Mouse (Mus musculus): Measurements from ENCODE around the gene Serp2. TPM values are rescaled to one million over a fixed set of nuclear protein-coding genes. Genes with fewer than 3 reads are reported as not detected.

Gene Serp2
- total RNA-seq, 1 experiment, result 3.5 TPM

- Histone ChIP-seq H3K9ac (ENCODE audit: insufficient read depth, low read depth, low read length, poor library complexity, severe bottlenecking) (no peak overlapping the region), H3K27ac (ENCODE audit: insufficient read depth, low read depth, low read length, poor library complexity, severe bottlenecking) (no peak overlapping the region), H3K9me3 (ENCODE audit: control insufficient read depth, insufficient read depth, low read depth, low read length) (no peaks in the 10 kb centered on the region), H3K4me1 (ENCODE audit: control insufficient read depth in 2 of 2, insufficient read depth in 2 of 2, low read length in 2 of 2, poor library complexity in 1 of 2) (peaks cover 8 to 24% of the 10 kb centered on the region in 2 experiments), H3K4me3 (ENCODE audit: insufficient read depth in 1 of 2, low read depth in 1 of 2, low read length in 2 of 2, poor library complexity in 1 of 2, severe bottlenecking in 1 of 2) (no peak overlapping the region), H3K36me3 (ENCODE audit: control insufficient read depth, insufficient read depth, low read length, poor library complexity, severe bottlenecking) (peaks cover 9% of the 10 kb centered on the region)
- no peak for DNase-seq (ENCODE audit: low read depth, low spot score)
- TF ChIP-seq ZC3H11A (IDR thresholded peaks at IDR 0.05; ENCODE audit: borderline replicate concordance, low read depth, low read length), result no peak
- TF ChIP-seq MAFK (IDR thresholded peaks at IDR 0.05; ENCODE audit: insufficient read depth, low read depth, low read length), result no peak
- TF ChIP-seq CHD2 (IDR thresholded peaks at IDR 0.05; ENCODE audit: low read depth, low read length), result no peak
- no peak for TF ChIP-seq ZNF384 (IDR thresholded peaks at IDR 0.05; ENCODE audit: low read depth, low read length)
- TF ChIP-seq HCFC1 (IDR thresholded peaks at IDR 0.05; ENCODE audit: borderline replicate concordance, insufficient read depth, low read length), result no peak
- in situ Hi-C loops (cut with MboI; ENCODE audit: low sequenced_read_pairs in 2 of 2, unreplicated experiment in 2 of 2), result loop anchor here in 1 of 2 experiments (25.0 kb wide), 1 partner anchor 375 kb away; no protein-coding TSS in a partner anchor
Measured at GRCm38 (mm10) chr14:76511971-76512370, 44.7 kb downstream of the Serp2 start.

GRCm38 (mm10) chr14:76508701-76509100, 48.0 kb downstream of the Serp2 start:
- TF ChIP-seq CHD2 (IDR thresholded peaks at IDR 0.05; ENCODE audit: low read depth, low read length) (no peak), MAFK (IDR thresholded peaks at IDR 0.05; ENCODE audit: insufficient read depth, low read depth, low read length) (no peak), ZC3H11A (IDR thresholded peaks at IDR 0.05; ENCODE audit: borderline replicate concordance, low read depth, low read length) (no peak), HCFC1 (IDR thresholded peaks at IDR 0.05; ENCODE audit: borderline replicate concordance, insufficient read depth, low read length) (no peak)
- no peak overlapping the region for H3K9ac ChIP-seq (ENCODE audit: insufficient read depth, low read depth, low read length, poor library complexity, severe bottlenecking)
- H3K9me3 ChIP-seq (ENCODE audit: control insufficient read depth, insufficient read depth, low read depth, low read length), result no peaks in the 10 kb centered on the region
- peaks cover 1 to 12% of the 10 kb centered on the region in 2 experiments; a peak in 1 of 4 replicates for H3K4me1 ChIP-seq (ENCODE audit: control insufficient read depth in 2 of 2, insufficient read depth in 2 of 2, low read length in 2 of 2, poor library complexity in 1 of 2)
- no peak overlapping the region for H3K27ac ChIP-seq (ENCODE audit: insufficient read depth, low read depth, low read length, poor library complexity, severe bottlenecking)
- H3K4me3 ChIP-seq (ENCODE audit: insufficient read depth in 1 of 2, low read depth in 1 of 2, low read length in 2 of 2, poor library complexity in 1 of 2, severe bottlenecking in 1 of 2), result no peak overlapping the region
- in situ Hi-C loops (cut with MboI; ENCODE audit: low sequenced_read_pairs in 2 of 2, unreplicated experiment in 2 of 2), result loop anchor here (10.0 to 25.0 kb wide), 3 partner anchors 366 to 496 kb away; no protein-coding TSS in a partner anchor
- peaks cover 19% of the 10 kb centered on the region for H3K36me3 ChIP-seq (ENCODE audit: control insufficient read depth, insufficient read depth, low read length, poor library complexity, severe bottlenecking)
- no peak for DNase-seq (ENCODE audit: low read depth, low spot score)

GRCm38 (mm10) chr14:76507804-76508500, 48.7 kb downstream of the Serp2 start:
- no peaks in the 10 kb centered on the region for H3K9me3 ChIP-seq (ENCODE audit: control insufficient read depth, insufficient read depth, low read depth, low read length)
- peaks cover 19% of the 10 kb centered on the region for H3K36me3 ChIP-seq (ENCODE audit: control insufficient read depth, insufficient read depth, low read length, poor library complexity, severe bottlenecking)
- no peak overlapping the region for H3K9ac ChIP-seq (ENCODE audit: insufficient read depth, low read depth, low read length, poor library complexity, severe bottlenecking)
- H3K4me1 ChIP-seq (ENCODE audit: control insufficient read depth in 2 of 2, insufficient read depth in 2 of 2, low read length in 2 of 2, poor library complexity in 1 of 2), result peaks cover 1 to 10% of the 10 kb centered on the region in 2 experiments; a peak in 2 of 4 replicates
- in situ Hi-C loops (cut with MboI; ENCODE audit: low sequenced_read_pairs in 2 of 2, unreplicated experiment in 2 of 2), result loop anchor here (10.0 to 25.0 kb wide), 3 partner anchors 367 to 497 kb away; no protein-coding TSS in a partner anchor
- H3K27ac ChIP-seq (ENCODE audit: insufficient read depth, low read depth, low read length, poor library complexity, severe bottlenecking), result no peak overlapping the region
- no peak overlapping the region for H3K4me3 ChIP-seq (ENCODE audit: insufficient read depth in 1 of 2, low read depth in 1 of 2, low read length in 2 of 2, poor library complexity in 1 of 2, severe bottlenecking in 1 of 2)
- TF ChIP-seq CHD2 (IDR thresholded peaks at IDR 0.05; ENCODE audit: low read depth, low read length) (no peak), MAFK (IDR thresholded peaks at IDR 0.05; ENCODE audit: insufficient read depth, low read depth, low read length) (no peak), ZC3H11A (IDR thresholded peaks at IDR 0.05; ENCODE audit: borderline replicate concordance, low read depth, low read length) (no peak), ZNF384 (IDR thresholded peaks at IDR 0.05; ENCODE audit: low read depth, low read length) (no peak), HCFC1 (IDR thresholded peaks at IDR 0.05; ENCODE audit: borderline replicate concordance, insufficient read depth, low read length) (no peak)
- DNase-seq (ENCODE audit: low read depth, low spot score), result no peak

- Histone ChIP-seq H3K9me3 (ENCODE audit: control insufficient read depth, insufficient read depth, low read depth, low read length) (no peaks in the 10 kb centered on the region), H3K9ac (ENCODE audit: insufficient read depth, low read depth, low read length, poor library complexity, severe bottlenecking) (no peak overlapping the region), H3K27ac (ENCODE audit: insufficient read depth, low read depth, low read length, poor library complexity, severe bottlenecking) (no peak overlapping the region), H3K36me3 (ENCODE audit: control insufficient read depth, insufficient read depth, low read length, poor library complexity, severe bottlenecking) (peaks cover 19% of the 10 kb centered on the region), H3K4me3 (ENCODE audit: insufficient read depth in 1 of 2, low read depth in 1 of 2, low read length in 2 of 2, poor library complexity in 1 of 2, severe bottlenecking in 1 of 2) (no peak overlapping the region; a peak in 1 of 4 replicates), H3K4me1 (ENCODE audit: control insufficient read depth in 2 of 2, insufficient read depth in 2 of 2, low read length in 2 of 2, poor library complexity in 1 of 2) (peaks cover 0 to 4% of the 10 kb centered on the region in 2 experiments; a peak in 2 of 4 replicates)
- in situ Hi-C loops (cut with MboI; ENCODE audit: low sequenced_read_pairs in 2 of 2, unreplicated experiment in 2 of 2), result loop anchor here (10.0 to 25.0 kb wide), 3 partner anchors 367 to 497 kb away; no protein-coding TSS in a partner anchor
- no peak for DNase-seq (ENCODE audit: low read depth, low spot score)
- TF ChIP-seq ZNF384 (IDR thresholded peaks at IDR 0.05; ENCODE audit: low read depth, low read length), result no peak
- no peak for TF ChIP-seq CHD2 (IDR thresholded peaks at IDR 0.05; ENCODE audit: low read depth, low read length)
- TF ChIP-seq MAFK (IDR thresholded peaks at IDR 0.05; ENCODE audit: insufficient read depth, low read depth, low read length), result no peak
- no peak for TF ChIP-seq HCFC1 (IDR thresholded peaks at IDR 0.05; ENCODE audit: borderline replicate concordance, insufficient read depth, low read length)
- TF ChIP-seq ZC3H11A (IDR thresholded peaks at IDR 0.05; ENCODE audit: borderline replicate concordance, low read depth, low read length), result no peak
Measured at GRCm38 (mm10) chr14:76507357-76507756, 49.3 kb downstream of the Serp2 start.

Data from ES-E14 (cell line).